Comparison of ENCODE assay signal across 9 mouse cellular contexts in genomic region chr8:121730170-121730569, GRCm38 (mm10). TPM values are rescaled to one million over a fixed set of nuclear protein-coding genes. Genes with fewer than 3 reads are reported as not detected.
DNase-seq lines count a peak whose midpoint lies in the region; ATAC-seq and TF ChIP-seq lines count a peak whose summit lies in the region.
"Had no signal": no experiment of that assay in that cellular context is flagged by ENCODE, and none has a peak within 500 bp of the region (broad histone marks: within the 10 kb centered on the region; RNA-seq: fewer than 3 reads in every experiment).

No protein-coding gene starts in this region.

- no peak overlapping the region for H3K9ac ChIP-seq in liver, embryonic 11.5 days (ENCODE audit: low read depth, low read length)
- H3K9ac ChIP-seq in embryonic facial prominence, embryonic 15.5 days: no peak overlapping the region
- H3K9ac ChIP-seq in intestine, postnatal 0 days (ENCODE audit: low read depth, low read length): no peak overlapping the region
- peak overlapping the region; percentile 80 for H3K9ac ChIP-seq in neural tube, embryonic 15.5 days (replicated peaks)

- no peaks in the 10 kb centered on the region for H3K9me3 ChIP-seq in liver, embryonic 11.5 days (ENCODE audit: control insufficient read depth, low read length)
- 0 out of 2 replicates have a peak, but pooled peaks cover 3% of the 10 kb centered on the region for H3K9me3 ChIP-seq in embryonic facial prominence, embryonic 15.5 days (replicated peaks)
- no peaks in the 10 kb centered on the region for H3K9me3 ChIP-seq in intestine, postnatal 0 days (ENCODE audit: control insufficient read depth)
- H3K9me3 ChIP-seq in neural tube, embryonic 15.5 days (replicated peaks): no peaks in the 10 kb centered on the region

- no peak overlapping the region for H3K27ac ChIP-seq in liver, embryonic 11.5 days (ENCODE audit: low read depth, low read length)
- H3K27ac ChIP-seq in embryonic facial prominence, embryonic 15.5 days (replicated peaks): no peak overlapping the region
- H3K27ac ChIP-seq in intestine, postnatal 0 days (ENCODE audit: low read depth, low read length): no peak overlapping the region
- H3K27ac ChIP-seq in neural tube, embryonic 15.5 days (replicated peaks): peak overlapping the region; percentile 71

- no peak for ATAC-seq in liver, embryonic 11.5 days (replicated peaks; ENCODE audit: low FRiP score)
- ATAC-seq in embryonic facial prominence, embryonic 15.5 days (ENCODE audit: insufficient number of reproducible peaks, low FRiP score, low TSS enrichment, low read depth): no peak
- ATAC-seq in intestine, postnatal 0 days: no peak
- ATAC-seq in neural tube, embryonic 15.5 days (ENCODE audit: low FRiP score): peak; percentile 14

- peak overlapping the region; percentile 54 for H3K4me3 ChIP-seq in liver, embryonic 11.5 days (ENCODE audit: low read depth, low read length)
- peak overlapping the region; percentile 47 for H3K4me3 ChIP-seq in embryonic facial prominence, embryonic 15.5 days (replicated peaks)
- H3K4me3 ChIP-seq in intestine, postnatal 0 days (ENCODE audit: low read depth, low read length): peak overlapping the region; percentile 34
- H3K4me3 ChIP-seq in neural tube, embryonic 15.5 days (replicated peaks): peak overlapping the region; percentile 73

- under 1% methylated on average over 56 of the region's 60 CpGs for WGBS in liver, embryonic 11.5 days
- under 1% methylated on average over 52 of the region's 60 CpGs for WGBS in embryonic facial prominence, embryonic 15.5 days
- 0% methylated on average over 53 of the region's 60 CpGs for WGBS in intestine, postnatal 0 days
- WGBS in neural tube, embryonic 15.5 days: under 1% methylated on average over 44 of the region's 60 CpGs

- peaks cover 3% of the 10 kb centered on the region; the same call in 1 of the 2 replicates for H3K4me1 ChIP-seq in liver, embryonic 11.5 days (replicated peaks; ENCODE audit: control insufficient read depth, insufficient read depth, low read length)
- H3K4me1 ChIP-seq in embryonic facial prominence, embryonic 15.5 days: peaks cover 16% of the 10 kb centered on the region
- no peaks in the 10 kb centered on the region; the same call in 1 of the 2 replicates for H3K4me1 ChIP-seq in intestine, postnatal 0 days (replicated peaks; ENCODE audit: control insufficient read depth, insufficient read depth, low read length)
- peaks cover 34% of the 10 kb centered on the region for H3K4me1 ChIP-seq in neural tube, embryonic 15.5 days

- no peak for TF ChIP-seq CTCF in intestine, postnatal 0 days (IDR thresholded peaks at IDR 0.05; ENCODE audit: low read depth)

- peak overlapping the region; percentile 61 for H3K4me2 ChIP-seq in liver, embryonic 11.5 days
- H3K4me2 ChIP-seq in embryonic facial prominence, embryonic 15.5 days (replicated peaks): peak overlapping the region; percentile 83
- H3K4me2 ChIP-seq in intestine, postnatal 0 days (replicated peaks; ENCODE audit: low read depth): peak overlapping the region; percentile 64
- H3K4me2 ChIP-seq in neural tube, embryonic 15.5 days: peak overlapping the region; percentile 85

- peaks cover 59% of the 10 kb centered on the region for H3K27me3 ChIP-seq in liver, embryonic 11.5 days (replicated peaks; ENCODE audit: control insufficient read depth, insufficient read depth, low read length)
- H3K27me3 ChIP-seq in embryonic facial prominence, embryonic 15.5 days: peaks cover 74% of the 10 kb centered on the region
- H3K27me3 ChIP-seq in intestine, postnatal 0 days (replicated peaks; ENCODE audit: control insufficient read depth, insufficient read depth, low read length): peaks cover 46% of the 10 kb centered on the region
- peaks cover 25% of the 10 kb centered on the region for H3K27me3 ChIP-seq in neural tube, embryonic 15.5 days (replicated peaks)

- DNase-seq in liver, embryonic 11.5 days (ENCODE audit: low spot score): no peak
- no peak for DNase-seq in liver
- DNase-seq in adrenal gland, postnatal 25 days: no peak
- DNase-seq in yolk sac, embryonic 10.5 days (ENCODE audit: low spot score): no peak
- DNase-seq in layer of hippocampus, adult 9-11 months: no peak
- DNase-seq: thymus, postnatal 4 days had no signal

- H3K36me3 ChIP-seq in liver, embryonic 11.5 days (ENCODE audit: control insufficient read depth, insufficient read depth, low read length): no peaks in the 10 kb centered on the region
- H3K36me3 ChIP-seq in embryonic facial prominence, embryonic 15.5 days: no peaks in the 10 kb centered on the region
- no peaks in the 10 kb centered on the region for H3K36me3 ChIP-seq in intestine, postnatal 0 days (ENCODE audit: control insufficient read depth, insufficient read depth)
- no peaks in the 10 kb centered on the region for H3K36me3 ChIP-seq in neural tube, embryonic 15.5 days

RNA-seq across cellular contexts. Expression of gene Jph3, which starts 0.7 kb away (rescaled TPM):
- polyA plus RNA-seq in liver, embryonic 11.5 days (2014; fragmentation: Nextera tagmentation; extraction: Ambion mirVana): 0.49 and 0.64 TPM in 2 replicates
- polyA plus RNA-seq in embryonic facial prominence, embryonic 15.5 days (2015; fragmentation: Nextera tagmentation; extraction: Ambion mirVana): 1.8 and 2.6 TPM in 2 replicates
- 2.8 and 3.0 TPM in 2 replicates for polyA plus RNA-seq in intestine, postnatal 0 days (2015; fragmentation: Nextera tagmentation; extraction: Ambion mirVana)
- polyA plus RNA-seq in neural tube, embryonic 15.5 days (2015; fragmentation: Nextera tagmentation; extraction: Ambion mirVana): 107 and 133 TPM in 2 replicates
- total RNA-seq in adrenal gland, postnatal 25 days (2021): 2.0 and 3.2 TPM in 2 replicates

Comparison
In these comparisons a context has a peak if more than half of its experiments do, and no peak if none do; other contexts are left out.
1. RNA of gene Jph3, which starts 0.7 kb away (polyA plus RNA-seq): 107 to 133 TPM in neural tube, embryonic 15.5 days; 2.8 to 3.0 TPM in intestine, postnatal 0 days, 1.8 to 2.6 TPM in embryonic facial prominence, embryonic 15.5 days and 0.49 to 0.64 TPM in liver, embryonic 11.5 days; every median in the first group is over 10 times any median in the second.
2. Peak in every context shown above with its lines, with median percentiles within 50 percentile points of each other: H3K4me2 ChIP-seq and H3K4me3 ChIP-seq.